Mouse (Mus musculus): ENCODE results near the gene Tbx21. TPM values are rescaled to one million over a fixed set of nuclear protein-coding genes. Genes with fewer than 3 reads are reported as not detected.

The Tbx21 gene
- polyA plus RNA-seq, 1 experiment from 2014 or later: not detected

DNA sequence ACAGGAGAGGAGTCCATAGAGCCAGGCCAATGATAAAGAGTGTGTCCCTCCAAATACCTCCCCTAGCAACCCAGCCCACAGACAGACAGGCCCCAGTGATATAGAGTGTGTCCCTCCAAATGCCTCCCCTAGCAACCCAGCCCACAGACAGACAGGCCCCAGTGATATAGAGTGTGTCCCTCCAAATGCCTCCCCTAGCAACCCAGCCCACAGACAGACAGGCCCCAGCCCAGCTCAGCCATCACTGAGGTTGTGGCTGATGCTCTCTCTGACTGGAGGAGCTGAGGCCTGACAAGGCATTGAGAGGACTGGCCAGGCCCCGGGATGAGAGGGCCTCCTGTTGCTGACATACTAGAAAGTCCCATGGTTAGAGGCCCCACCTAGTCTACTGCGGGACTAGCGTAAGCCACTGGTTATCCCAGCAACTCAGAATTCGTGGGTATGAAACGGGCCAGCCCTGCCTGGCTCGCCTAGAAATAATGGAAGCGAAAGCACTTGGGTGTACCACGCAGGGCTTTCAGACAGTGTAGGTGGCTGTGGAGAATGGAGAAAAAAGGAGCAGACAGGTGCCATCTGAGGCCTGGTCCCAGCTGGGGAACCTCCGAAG is 2.5 kb downstream of the Tbx21 start:
- H3K27ac ChIP-seq (ENCODE audit: poor library complexity, severe bottlenecking): no peak overlapping the region
- no peak overlapping the region for H3K4me3 ChIP-seq
- H3K27me3 ChIP-seq (replicated peaks): peaks cover 72% of the 10 kb centered on the region
- no peak for ATAC-seq (ENCODE audit: insufficient number of reproducible peaks, low FRiP score)
- H3K4me1 ChIP-seq (replicated peaks): peaks cover 17% of the 10 kb centered on the region
- WGBS: 73% methylated on average over 9 of the region's 9 CpGs
- no peak overlapping the region for H3K4me2 ChIP-seq
- H3K9me3 ChIP-seq (replicated peaks): no peaks in the 10 kb centered on the region
- no peak overlapping the region for H3K9ac ChIP-seq
- no peaks in the 10 kb centered on the region for H3K36me3 ChIP-seq

DNA sequence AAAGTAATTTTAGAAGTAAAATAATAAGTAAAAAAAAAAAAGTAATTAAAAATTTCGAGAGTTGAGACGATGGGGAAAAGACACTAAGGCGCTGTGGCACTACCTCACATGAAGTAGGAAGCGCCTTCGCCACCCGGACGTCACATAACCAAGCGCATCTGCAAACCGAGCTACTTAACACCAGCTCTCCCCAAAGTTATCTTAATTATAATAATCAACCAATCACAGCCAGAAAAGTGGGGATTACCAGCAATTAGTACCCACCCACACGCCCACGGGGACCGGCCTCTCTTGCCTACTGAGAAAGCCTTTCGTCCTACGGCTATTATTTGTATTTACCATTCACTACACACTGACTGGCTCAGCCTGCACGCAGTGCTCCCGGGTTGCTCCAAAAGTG is 6.2 kb downstream of the Tbx21 start:
- H3K9me3 ChIP-seq (replicated peaks): no peaks in the 10 kb centered on the region
- no peak overlapping the region for H3K9ac ChIP-seq
- no peak for ATAC-seq (ENCODE audit: insufficient number of reproducible peaks, low FRiP score)
- H3K27ac ChIP-seq (ENCODE audit: poor library complexity, severe bottlenecking): no peak overlapping the region
- peaks cover under 1% of the 10 kb centered on the region; the same call in 1 of the 2 replicates for H3K4me1 ChIP-seq (replicated peaks)
- no peak overlapping the region for H3K4me3 ChIP-seq
- 78% methylated on average over 16 of the region's 16 CpGs for WGBS
- H3K27me3 ChIP-seq (replicated peaks): peaks cover 47% of the 10 kb centered on the region
- H3K4me2 ChIP-seq: no peak overlapping the region
- H3K36me3 ChIP-seq: no peaks in the 10 kb centered on the region

DNA sequence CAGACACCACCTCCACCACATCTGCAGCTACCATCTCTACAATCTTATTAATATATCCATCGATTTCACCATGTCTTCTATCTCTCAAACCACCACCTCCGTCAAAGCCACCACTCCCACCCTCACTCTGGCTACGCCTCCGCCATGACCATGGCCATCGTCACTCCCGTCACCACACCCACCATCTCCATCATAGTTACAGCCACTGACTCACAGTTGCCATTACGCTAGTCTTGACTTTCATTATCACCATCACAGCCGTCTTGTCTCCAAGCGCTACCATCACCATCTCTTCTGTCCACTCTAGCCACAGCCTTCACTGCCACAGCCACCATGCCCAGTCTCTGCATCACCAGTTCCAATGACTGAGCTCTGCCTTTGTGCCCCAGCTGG is 11.0 kb downstream of the Tbx21 start:
- Histone ChIP-seq H3K27ac (ENCODE audit: poor library complexity, severe bottlenecking) (no peak overlapping the region), H3K4me2 (no peak overlapping the region), H3K27me3 (replicated peaks) (peaks cover 31% of the 10 kb centered on the region), H3K4me3 (no peak overlapping the region), H3K9me3 (replicated peaks) (no peaks in the 10 kb centered on the region), H3K4me1 (replicated peaks) (0 out of 2 replicates have a peak, but pooled peaks cover under 1% of the 10 kb centered on the region), H3K36me3 (no peaks in the 10 kb centered on the region), H3K9ac (no peak overlapping the region)
- 90% methylated on average over 9 of the region's 9 CpGs for WGBS
- ATAC-seq (ENCODE audit: insufficient number of reproducible peaks, low FRiP score): no peak

DNA sequence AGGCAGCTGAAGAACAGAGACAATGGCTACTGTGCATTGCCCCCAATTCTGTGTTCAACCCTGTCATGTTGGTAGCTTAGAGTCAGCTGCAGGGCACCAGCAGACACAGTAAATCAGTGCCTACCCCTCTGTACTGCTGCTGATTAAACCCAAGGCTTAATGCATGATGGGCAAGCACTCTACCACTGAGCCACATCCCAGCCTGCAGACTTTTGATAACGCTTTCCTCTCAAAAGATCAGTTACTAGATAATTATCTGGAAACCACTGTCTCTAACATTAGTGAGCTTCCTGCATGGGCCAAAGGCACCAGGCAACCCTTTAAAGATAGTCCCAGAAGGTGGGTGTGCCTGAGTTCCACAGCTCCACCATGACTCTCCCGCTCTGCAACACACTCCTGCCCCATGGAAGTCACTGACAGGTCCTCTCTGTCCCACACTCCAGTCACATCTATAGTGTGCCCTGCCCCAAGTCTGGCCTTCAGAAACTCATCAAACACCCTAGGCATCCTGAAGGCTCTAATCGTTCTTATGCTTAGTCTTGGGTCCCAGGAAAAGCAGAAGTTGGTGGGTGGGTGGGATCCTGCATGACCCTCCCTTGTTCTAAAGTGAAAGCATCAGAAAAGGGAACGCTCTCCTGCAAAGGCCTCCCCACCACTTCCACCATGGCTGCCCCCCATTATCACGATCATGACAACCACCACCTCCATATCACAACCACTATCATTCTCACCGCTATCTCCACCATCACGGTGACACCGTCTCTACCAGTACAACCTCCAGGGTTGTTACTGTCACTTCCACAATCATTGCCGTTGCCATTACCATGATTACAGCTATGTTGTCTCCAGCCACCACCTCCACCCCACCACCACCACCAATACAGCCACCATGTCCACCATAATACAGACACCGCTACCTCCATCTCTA is 11.7 kb downstream of the Tbx21 start:
- H3K9me3 ChIP-seq (replicated peaks): no peaks in the 10 kb centered on the region
- H3K4me1 ChIP-seq (replicated peaks): peaks cover 7% of the 10 kb centered on the region
- no peak for ATAC-seq (ENCODE audit: insufficient number of reproducible peaks, low FRiP score)
- 86% methylated on average over 10 of the region's 10 CpGs for WGBS
- no peak overlapping the region for H3K9ac ChIP-seq
- peaks cover 38% of the 10 kb centered on the region for H3K27me3 ChIP-seq (replicated peaks)
- H3K4me2 ChIP-seq: no peak overlapping the region
- H3K27ac ChIP-seq (ENCODE audit: poor library complexity, severe bottlenecking): no peak overlapping the region
- H3K4me3 ChIP-seq: no peak overlapping the region
- H3K36me3 ChIP-seq: no peaks in the 10 kb centered on the region

DNA sequence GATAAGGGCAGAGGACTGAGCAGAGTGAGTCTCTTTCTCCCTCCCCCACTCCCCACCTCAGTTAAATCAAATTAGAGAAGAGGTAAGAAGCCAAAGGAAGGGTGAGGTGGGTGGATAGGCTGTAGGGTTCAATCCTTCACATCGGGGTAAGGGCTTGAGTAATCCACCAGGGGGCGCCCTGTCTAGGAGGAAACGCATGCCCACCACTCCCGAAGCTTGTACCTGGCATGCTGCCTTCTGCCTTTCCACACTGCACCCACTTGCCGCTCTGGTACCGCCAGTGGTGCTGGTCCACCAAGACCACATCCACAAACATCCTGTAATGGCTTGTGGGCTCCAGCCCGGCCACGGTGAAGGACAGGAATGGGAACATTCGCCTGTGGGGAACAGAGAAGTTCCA is 13.4 kb downstream of the Tbx21 start:
- 18% methylated on average over 9 of the region's 9 CpGs for WGBS
- no peak overlapping the region for H3K27ac ChIP-seq (ENCODE audit: poor library complexity, severe bottlenecking)
- no peak overlapping the region for H3K4me3 ChIP-seq
- peaks cover 51% of the 10 kb centered on the region for H3K27me3 ChIP-seq (replicated peaks)
- no peaks in the 10 kb centered on the region for H3K36me3 ChIP-seq
- H3K4me1 ChIP-seq (replicated peaks): peaks cover 8% of the 10 kb centered on the region
- no peak for ATAC-seq (ENCODE audit: insufficient number of reproducible peaks, low FRiP score)
- H3K4me2 ChIP-seq: no peak overlapping the region
- H3K9ac ChIP-seq: no peak overlapping the region
- no peaks in the 10 kb centered on the region for H3K9me3 ChIP-seq (replicated peaks)

DNA sequence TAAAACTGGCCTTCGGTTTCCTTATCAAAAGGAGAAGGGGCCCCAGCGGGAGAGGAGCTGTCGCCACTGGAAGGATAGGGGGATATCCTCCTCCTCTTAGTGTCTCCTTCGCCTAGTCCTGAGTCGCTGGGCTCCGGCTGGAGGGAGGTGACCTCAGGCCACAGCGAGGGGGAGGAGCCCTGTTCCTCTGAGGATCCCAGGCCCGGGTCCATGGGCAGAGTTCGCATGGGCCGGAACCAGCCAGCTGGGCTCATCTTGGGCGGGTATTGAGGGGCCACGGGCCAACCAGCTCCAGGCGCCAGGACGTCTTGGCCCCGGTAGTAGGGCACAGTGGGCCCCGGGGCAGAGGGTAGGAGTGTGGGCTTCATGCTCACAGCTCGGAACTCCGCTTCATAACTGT is 16.3 kb downstream of the Tbx21 start:
- peak overlapping the region; percentile 50 for H3K4me2 ChIP-seq
- H3K4me3 ChIP-seq: peak overlapping the region; percentile 10; the same call in 1 of the 2 replicates
- no peaks in the 10 kb centered on the region for H3K36me3 ChIP-seq
- WGBS: 11% methylated on average over 18 of the region's 18 CpGs
- H3K27me3 ChIP-seq (replicated peaks): peaks cover 65% of the 10 kb centered on the region
- H3K9ac ChIP-seq: no peak overlapping the region
- H3K4me1 ChIP-seq (replicated peaks): peaks cover 8% of the 10 kb centered on the region
- H3K9me3 ChIP-seq (replicated peaks): no peaks in the 10 kb centered on the region
- ATAC-seq (ENCODE audit: insufficient number of reproducible peaks, low FRiP score): no peak
- no peak overlapping the region for H3K27ac ChIP-seq (ENCODE audit: poor library complexity, severe bottlenecking)

DNA sequence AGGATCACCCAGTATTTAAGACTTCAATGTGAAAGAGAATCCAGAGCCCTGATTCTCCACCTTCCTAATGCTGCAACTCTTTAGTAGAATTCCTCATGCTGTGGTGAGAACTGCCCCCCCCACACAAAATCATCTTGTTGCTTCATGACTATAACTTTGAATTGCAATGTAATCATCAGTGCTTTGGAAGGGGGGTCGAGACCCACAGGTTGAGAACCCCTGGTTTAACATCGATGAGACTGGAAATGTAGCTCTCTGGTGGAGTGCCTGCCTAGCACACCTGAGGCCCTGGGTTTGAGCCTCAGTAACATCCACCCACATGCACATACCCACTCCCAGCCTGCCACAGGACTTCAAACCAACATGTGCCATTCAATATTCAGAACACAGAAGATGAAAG is 20.5 kb downstream of the Tbx21 start:
- H3K36me3 ChIP-seq: no peaks in the 10 kb centered on the region
- no peak for ATAC-seq (ENCODE audit: insufficient number of reproducible peaks, low FRiP score)
- H3K9ac ChIP-seq: no peak overlapping the region
- WGBS: 55% methylated on average over 2 of the region's 2 CpGs
- H3K4me2 ChIP-seq: no peak overlapping the region
- no peaks in the 10 kb centered on the region for H3K9me3 ChIP-seq (replicated peaks)
- H3K27ac ChIP-seq (ENCODE audit: poor library complexity, severe bottlenecking): no peak overlapping the region
- peaks cover 8% of the 10 kb centered on the region for H3K4me1 ChIP-seq (replicated peaks)
- no peak overlapping the region for H3K4me3 ChIP-seq
- peaks cover 67% of the 10 kb centered on the region for H3K27me3 ChIP-seq (replicated peaks)

DNA sequence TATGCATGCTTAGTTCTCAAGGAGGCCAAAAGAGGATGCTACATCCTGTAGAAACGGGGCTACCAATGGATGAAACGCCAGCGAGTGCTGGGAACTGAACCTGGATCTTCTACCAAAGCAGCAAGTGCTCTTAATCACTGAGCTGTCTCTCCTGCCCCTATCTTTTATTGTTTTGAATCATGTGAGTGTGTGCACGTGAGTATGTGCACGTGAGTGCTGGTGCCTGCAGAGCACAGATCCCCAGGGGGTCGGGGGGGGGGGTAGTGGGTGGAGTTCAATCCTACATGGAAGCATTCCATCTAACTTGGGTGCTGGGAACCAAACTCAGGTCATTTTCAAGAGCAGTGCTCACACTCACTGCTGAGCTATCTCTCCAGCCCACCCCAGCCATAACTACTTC is 28.8 kb downstream of the Tbx21 start:
- Histone ChIP-seq H3K27me3 (replicated peaks) (peaks cover 34% of the 10 kb centered on the region), H3K4me3 (no peak overlapping the region), H3K27ac (ENCODE audit: poor library complexity, severe bottlenecking) (no peak overlapping the region), H3K4me1 (replicated peaks) (peaks cover 11% of the 10 kb centered on the region), H3K36me3 (no peaks in the 10 kb centered on the region), H3K9me3 (replicated peaks) (peaks cover 25% of the 10 kb centered on the region), H3K9ac (no peak overlapping the region), H3K4me2 (no peak overlapping the region)
- no peak for ATAC-seq (ENCODE audit: insufficient number of reproducible peaks, low FRiP score)
- WGBS: 64% methylated on average over 6 of the region's 6 CpGs

DNA sequence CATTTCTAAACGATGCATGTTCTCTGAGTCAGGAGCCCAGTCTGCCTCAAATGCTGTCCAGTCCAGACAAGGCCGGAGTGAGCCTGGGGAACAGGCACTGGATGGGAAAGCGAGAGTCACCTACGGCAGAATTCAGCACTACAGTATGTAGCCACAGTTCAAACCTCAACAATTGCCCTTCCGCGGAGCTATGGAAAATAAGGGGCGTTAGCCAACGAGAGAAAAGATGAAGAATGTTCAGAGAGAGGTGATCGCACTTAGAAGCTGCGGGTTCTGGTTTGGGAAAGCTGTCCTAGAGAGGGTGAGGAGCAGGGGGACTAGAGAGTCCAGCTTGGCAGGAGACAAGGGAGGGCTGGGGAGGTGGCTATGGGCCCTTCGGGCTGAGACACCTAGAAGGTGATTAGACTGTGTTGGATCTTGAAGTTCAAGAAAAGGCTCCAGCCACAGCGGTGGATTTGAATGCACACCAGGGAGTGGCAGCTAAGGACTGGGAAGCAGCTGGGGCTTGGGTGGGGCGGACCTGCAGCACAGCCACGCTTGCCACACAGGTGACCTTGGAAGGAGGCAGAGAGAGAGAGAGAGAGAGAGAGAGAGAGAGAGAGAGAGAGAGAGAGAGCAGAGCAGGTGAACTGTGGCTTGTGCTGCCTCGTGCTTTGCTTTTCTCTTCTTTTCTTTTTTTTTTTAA is 30.2 kb downstream of the Tbx21 start:
- Histone ChIP-seq H3K4me2 (no peak overlapping the region), H3K4me1 (replicated peaks) (peaks cover 11% of the 10 kb centered on the region), H3K9ac (no peak overlapping the region), H3K4me3 (no peak overlapping the region), H3K27ac (ENCODE audit: poor library complexity, severe bottlenecking) (no peak overlapping the region), H3K36me3 (no peaks in the 10 kb centered on the region), H3K9me3 (replicated peaks) (peaks cover 27% of the 10 kb centered on the region), H3K27me3 (replicated peaks) (peaks cover 30% of the 10 kb centered on the region)
- 83% methylated on average over 15 of the region's 15 CpGs for WGBS
- ATAC-seq (ENCODE audit: insufficient number of reproducible peaks, low FRiP score): no peak

DNA sequence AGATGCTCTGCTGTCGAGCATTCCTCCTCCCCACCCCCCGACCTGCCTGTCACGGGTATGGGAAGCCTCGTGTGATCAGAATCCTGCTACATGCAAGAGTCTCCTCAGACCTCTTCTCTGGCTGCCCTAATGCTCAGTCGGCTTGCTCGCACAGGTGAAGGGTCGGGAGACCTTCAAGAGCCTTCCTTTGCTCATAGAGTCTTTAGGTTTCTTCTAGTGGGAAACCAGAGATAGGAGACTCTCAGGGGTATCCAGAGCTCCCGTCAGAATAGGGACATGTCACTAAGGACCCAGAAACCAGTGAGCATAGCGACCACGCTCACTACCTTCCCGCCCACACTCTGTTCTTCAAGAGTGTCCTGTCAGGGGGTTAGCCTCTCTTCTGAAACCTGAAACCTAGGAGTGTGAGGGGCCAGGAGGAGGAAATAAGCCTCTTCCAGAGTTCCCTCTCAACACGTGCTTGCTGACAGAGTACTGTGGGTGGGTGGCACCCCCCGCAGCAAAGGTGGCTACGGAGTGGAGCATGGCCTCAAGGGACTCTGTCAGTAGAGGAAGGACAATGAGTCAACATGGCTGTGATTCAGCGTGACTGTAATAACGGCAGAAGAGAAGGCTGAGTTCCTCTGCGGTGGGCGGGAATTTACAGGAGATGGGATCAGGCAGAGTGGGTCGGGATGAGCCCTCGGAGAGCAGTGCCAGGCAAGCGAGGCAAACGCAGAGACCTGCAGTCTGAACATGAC is 31.6 kb downstream of the Tbx21 start:
- Histone ChIP-seq H3K27ac (ENCODE audit: poor library complexity, severe bottlenecking) (no peak overlapping the region), H3K27me3 (replicated peaks) (peaks cover 30% of the 10 kb centered on the region), H3K4me2 (peak overlapping the region; percentile 38), H3K36me3 (no peaks in the 10 kb centered on the region), H3K9ac (peak overlapping the region; percentile 10; the same call in 1 of the 2 replicates), H3K4me3 (no peak overlapping the region), H3K9me3 (replicated peaks) (peaks cover 17% of the 10 kb centered on the region), H3K4me1 (replicated peaks) (peaks cover 11% of the 10 kb centered on the region)
- WGBS: 19% methylated on average over 22 of the region's 22 CpGs
- no peak for ATAC-seq (ENCODE audit: insufficient number of reproducible peaks, low FRiP score)
